Mouse (Mus musculus) adrenal gland, adult 18-20 months (tissue): ENCODE measurements around the gene Cphx3. TPM values are rescaled to one million over a fixed set of nuclear protein-coding genes. Genes with fewer than 3 reads are reported as not detected.
"Not testable (repeated sequence)": the region's sequence is repeated elsewhere in the genome, so short reads cannot be mapped to it uniquely, and the experiment has no call there.

Experiments
- DNase-seq, 2 experiments: peaks; one replicate each; pipeline ENCODE4 v3.0.0; 2021 to 2022; ENCODE audit warnings: low spot score in 2 of 2
- total RNA-seq, 2 experiments: library from RNA; stranded (reverse); gene quantifications; 1 replicate in 1 of 2; 2 replicates in 1 of 2; pipeline ENCODE4 v1.2.3; 2021

Gene Cphx3
- total RNA-seq, 2 experiments from 2014 or later, result not detected

DNA sequence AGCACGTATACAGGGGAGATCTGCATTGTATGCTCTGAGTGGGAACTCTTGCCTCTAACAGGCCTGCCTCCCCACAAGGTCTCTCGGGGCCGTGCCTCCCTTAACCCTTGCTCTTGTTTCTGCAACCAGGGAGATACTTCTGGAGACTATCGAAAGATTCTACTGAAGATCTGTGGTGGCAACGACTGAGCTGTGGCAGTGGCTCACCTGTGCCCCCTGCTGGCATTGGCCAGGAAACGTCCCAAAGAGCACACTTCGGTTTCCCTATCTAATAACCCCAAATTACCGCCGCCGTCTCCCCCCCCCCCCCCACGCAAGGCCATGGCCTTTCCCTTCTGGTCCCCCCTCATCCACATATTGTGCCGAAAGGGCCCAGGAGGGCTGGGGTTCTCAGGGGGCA lies 83.2 kb downstream of the Cphx3 start:
- not testable (repeated sequence) for DNase-seq

DNA sequence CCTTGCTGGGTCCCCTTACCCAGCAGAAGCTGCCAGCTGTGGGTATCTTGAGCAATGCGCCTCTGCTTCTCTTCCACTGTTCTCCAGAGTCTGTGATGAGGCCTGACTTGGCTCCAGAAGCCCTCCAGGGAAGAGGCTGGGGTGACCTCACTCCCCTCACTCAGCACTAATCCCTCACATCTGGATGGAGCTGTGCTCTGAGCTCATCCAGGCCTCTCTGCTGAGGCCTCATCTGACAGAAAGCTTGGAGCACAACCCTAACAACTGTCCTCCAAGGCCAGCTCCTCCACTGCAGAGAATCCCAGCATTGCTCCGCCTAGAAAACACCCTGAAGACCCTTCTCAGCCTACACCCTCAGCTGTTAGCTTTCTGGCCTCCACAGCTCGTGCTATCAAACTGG lies 91.9 kb downstream of the Cphx3 start:
- not testable (repeated sequence) for DNase-seq

DNA sequence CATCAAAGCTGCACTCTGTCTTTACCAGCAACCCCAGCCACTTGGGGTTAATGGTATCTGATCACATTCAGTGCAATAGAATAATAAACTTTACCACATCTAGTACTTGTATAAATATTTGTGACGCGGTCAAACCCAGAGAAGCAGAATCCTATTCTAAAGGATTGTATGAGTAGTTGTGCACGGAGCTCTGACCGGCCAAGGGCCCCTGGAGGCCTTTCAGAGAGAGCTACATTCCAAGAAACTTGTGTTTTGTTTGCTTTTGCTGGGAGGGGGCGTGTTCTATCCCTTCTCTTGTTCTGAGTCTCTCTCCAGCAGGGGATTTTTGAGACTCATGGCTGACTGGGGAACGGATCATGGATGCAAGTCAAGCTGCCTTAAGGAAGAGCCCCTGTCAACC lies 92.9 kb downstream of the Cphx3 start:
- not testable (repeated sequence) for DNase-seq

GRCm38 (mm10) chr14:26181660-26182059 lies 99.6 kb downstream of the Cphx3 start:
- DNase-seq, result not testable (repeated sequence)

DNA sequence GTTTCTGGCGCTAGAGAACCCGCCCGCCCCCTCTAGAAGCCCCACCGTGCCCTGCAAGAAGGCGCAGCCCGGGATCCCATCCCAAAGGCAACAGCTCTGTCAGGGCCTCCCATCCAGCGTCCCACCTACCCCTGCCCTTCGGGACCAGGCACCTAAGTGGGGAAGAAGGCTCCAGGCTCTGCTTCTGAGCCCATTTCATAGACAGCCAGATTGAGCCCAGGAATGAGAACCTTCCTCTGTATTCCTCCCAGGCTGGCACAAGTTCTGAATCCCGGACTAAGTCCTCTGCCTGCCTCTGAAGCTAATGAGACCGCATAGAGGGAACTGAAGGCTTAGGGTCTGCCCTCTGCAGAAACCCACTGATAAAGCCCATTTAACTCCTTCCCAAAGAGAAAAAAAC lies 100.3 kb downstream of the Cphx3 start, which contains the start of gene Plac9b:
Plac9b (minus strand) TSS at position 101 of the 400 bp plus-strand sequence.
- DNase-seq, result not testable (repeated sequence)

DNA sequence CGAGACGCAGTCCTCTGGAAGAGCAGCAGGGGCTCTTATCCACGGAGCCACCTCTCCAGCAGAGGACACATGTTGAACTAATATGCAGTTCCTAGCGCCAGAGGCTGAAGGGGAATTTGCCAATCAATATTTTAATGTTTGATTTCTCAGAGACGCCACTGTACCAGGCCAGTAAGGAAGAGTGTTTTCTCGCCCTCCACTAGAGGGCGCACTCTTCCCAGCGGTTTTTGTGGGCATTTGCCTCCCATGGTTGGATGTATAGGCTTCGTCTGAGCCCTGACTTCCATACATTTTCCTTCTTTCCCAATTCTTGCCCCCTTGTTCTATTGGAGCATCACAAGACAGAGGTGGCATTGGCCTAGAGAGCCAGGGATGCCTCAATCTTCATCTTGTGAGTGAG lies 104.5 kb downstream of the Cphx3 start:
- DNase-seq, result not testable (repeated sequence)

- not testable (repeated sequence) for DNase-seq
These were observed 106.3 kb downstream of the Cphx3 start for GRCm38 (mm10) chr14:26188361-26188760.

DNA sequence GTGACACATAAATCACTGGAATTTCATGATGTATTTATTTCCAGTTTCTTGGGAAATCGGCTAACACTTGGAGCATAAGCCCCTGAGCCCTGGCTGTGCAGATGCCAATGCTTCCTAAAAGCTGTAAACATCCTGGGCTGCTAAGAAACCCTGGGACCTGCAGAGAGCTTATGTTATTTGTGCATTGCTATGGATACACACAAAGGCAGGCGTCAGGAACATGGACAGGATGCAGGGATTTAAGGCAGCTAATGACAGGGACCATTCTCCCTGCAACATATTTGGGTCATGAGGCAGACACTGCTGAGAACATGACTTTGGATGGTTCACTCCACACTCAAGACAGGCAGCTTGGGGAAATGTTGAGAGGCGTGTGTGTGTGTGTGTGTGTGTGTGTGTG lies 115.8 kb downstream of the Cphx3 start:
- not testable (repeated sequence) for DNase-seq

- DNase-seq, result not testable (repeated sequence)
These were observed 124.3 kb downstream of the Cphx3 start for GRCm38 (mm10) chr14:26206197-26206925.

GRCm38 (mm10) chr14:26206926-26207247 lies 124.8 kb downstream of the Cphx3 start, which contains the start of gene Tmem254b:
TSS of gene Tmem254b (minus strand) at chr14:26207041.
- not testable (repeated sequence) for DNase-seq

DNA sequence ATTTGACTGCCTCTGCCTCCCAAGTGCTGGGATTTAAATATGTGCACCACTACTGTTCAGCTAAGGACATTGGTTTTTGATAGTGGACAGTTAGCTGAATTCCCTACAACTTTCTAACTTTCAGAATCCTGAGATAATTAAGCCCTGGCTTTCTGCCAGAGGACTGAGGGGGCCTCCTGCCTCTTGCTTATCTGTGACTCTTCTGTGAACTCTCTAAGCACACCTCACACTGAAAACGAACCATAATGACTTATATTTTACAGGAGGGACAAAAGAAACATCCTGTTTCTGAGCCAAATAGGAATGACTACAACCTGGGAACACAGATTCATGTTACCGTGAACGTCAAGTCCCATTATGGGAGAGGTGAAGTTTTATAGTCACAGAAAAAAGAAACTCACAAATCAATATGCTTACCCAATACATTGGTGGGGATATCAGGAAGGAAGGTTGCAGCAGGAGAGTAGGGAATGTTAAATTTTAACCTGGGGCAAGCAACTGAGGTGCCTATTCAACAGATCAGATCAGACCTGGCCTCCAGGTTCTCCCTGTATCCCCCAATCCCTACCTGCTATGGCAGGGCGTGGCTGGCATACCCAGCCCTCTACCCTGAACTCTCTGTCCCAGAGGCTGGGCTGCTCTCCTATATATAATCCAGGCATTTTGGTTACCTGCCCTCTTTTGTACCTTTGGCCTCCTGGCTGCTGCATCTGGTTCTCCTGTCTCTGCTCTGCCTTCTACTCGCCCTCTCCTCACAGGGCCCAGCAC lies 134.3 kb downstream of the Cphx3 start:
- DNase-seq, result not testable (repeated sequence)

GRCm38 (mm10) chr14:26237183-26237582 lies 155.1 kb downstream of the Cphx3 start:
- DNase-seq, result not testable (repeated sequence)

DNA sequence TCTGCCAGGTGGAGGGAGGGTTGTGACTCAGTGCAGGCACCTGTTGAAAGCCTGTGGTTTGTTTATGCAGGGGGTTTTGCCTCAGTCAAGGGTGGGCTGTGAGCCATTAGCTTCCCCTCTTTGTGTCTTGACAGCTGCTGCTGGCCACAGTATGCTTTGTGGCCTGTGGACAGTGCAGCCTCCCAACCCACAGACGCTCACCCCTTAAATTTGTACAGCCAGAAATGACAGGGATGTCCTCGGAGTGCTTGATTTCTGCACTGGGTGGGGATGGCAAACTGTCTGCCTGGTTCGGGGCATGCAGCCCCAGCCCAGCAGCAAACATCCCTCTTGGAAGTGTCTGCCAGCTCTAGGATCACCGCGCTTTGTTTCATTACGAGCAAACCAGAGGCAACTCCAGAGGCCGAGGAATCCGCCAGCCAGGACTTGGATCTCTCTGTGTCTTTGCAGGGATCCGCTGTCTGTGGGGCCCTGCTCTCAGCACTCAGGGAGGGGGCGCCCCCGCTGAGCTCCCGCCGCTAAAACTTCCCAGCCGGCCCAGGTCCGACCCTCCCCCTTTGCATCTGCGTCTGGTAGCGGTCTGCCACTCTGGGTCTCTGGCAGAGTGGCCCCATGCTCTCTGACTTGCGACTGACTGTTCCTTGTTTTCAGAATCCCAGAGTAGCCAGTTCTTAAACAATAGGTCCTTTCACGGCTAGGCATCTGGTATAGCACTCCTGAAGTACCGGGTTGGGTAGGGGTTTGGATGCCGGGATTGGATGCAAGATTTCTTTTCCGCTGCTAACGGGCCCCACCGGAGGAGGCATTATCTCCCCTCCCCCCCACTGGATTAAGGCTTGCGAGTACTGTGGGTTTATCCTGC lies 175.9 kb downstream of the Cphx3 start, which contains the start of gene Duxbl3:
Duxbl3 (plus strand) TSS at position 207 of the 862 bp plus-strand sequence.
- not testable (repeated sequence) for DNase-seq

DNA sequence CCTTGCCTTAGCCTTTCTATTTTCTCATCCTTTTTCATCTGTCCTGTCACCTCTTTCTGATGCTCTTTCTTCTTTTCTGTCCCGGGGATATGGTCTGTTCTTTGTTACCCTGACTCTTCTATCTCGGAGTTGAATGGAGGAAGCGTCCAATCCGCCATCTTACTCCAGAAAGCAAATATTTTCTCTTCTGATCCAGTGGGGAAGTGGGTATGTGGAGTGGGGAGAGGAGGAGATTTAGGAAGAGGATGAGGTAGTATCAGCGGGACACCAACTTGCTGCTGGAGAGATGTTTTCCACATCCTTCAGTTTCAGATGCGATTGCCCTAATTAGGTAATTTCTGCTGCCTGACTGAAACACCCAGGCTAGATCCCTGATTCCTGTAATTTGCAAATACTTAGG lies 176.6 kb downstream of the Cphx3 start:
- not testable (repeated sequence) for DNase-seq

Other genes with a start within 250 kb of the Cphx3 start
- gene Anxa11, start 240.1 kb upstream of the Cphx3 start, total RNA-seq, result 10 to 100 TPM; 57.3 to 95.1 TPM
- gene Plac9a, start 179.2 kb upstream of the Cphx3 start, total RNA-seq, result 1 to 10 TPM in 1 of 2 experiments, not detected in 1; 3.5 TPM
- gene Tmem254a, start 154.6 kb upstream of the Cphx3 start, total RNA-seq, result 1 to 10 TPM; 2.3 to 3.1 TPM
- not detected for gene Cphx1, start 144.0 kb upstream of the Cphx3 start, total RNA-seq
- gene Duxbl1, start 103.7 kb upstream of the Cphx3 start, total RNA-seq, result under 1 TPM in 1 of 2 experiments, not detected in 1; 0.17 TPM
- gene Gm9780, start 39.6 kb upstream of the Cphx3 start, total RNA-seq, result 10 to 100 TPM in 1 of 2 experiments, 1 to 10 TPM in 1; 6.6 to 30.1 TPM
- gene Tmem254c, start 14.9 kb upstream of the Cphx3 start, total RNA-seq, result 10 to 100 TPM; 12.5 to 17.2 TPM
- gene Cphx2, start 781 bp upstream of the Cphx3 start, total RNA-seq, result not detected
- gene Duxbl2, start 36.1 kb downstream of the Cphx3 start, total RNA-seq, result not detected
- 10 to 100 TPM; 39.6 to 53.4 TPM for gene Plac9b, start 100.2 kb downstream of the Cphx3 start, total RNA-seq
- 10 to 100 TPM in 1 of 2 experiments, 1 to 10 TPM in 1; 6.6 to 13.6 TPM for gene Tmem254b, start 124.7 kb downstream of the Cphx3 start, total RNA-seq
- under 1 TPM in 1 of 2 experiments, not detected in 1; 0.26 TPM for gene Duxbl3, start 175.7 kb downstream of the Cphx3 start, total RNA-seq